Mouse (Mus musculus) layer of hippocampus, adult 8-10 months (tissue): ENCODE data around the gene Eif3b. TPM values are rescaled to one million over a fixed set of nuclear protein-coding genes. Genes with fewer than 3 reads are reported as not detected.
A peak's percentile ranks its signal among the peaks of the same experiment; 100 is the strongest.
"Not testable (repeated sequence)": the region's sequence is repeated elsewhere in the genome, so short reads cannot be mapped to it uniquely, and the experiment has no call there.

Experiments used
- DNase-seq, 2 experiments: peaks; one replicate each; pipeline ENCODE4 v3.0.0; 2022; ENCODE audit warnings: low spot score in 2 of 2
- total RNA-seq, 4 experiments: library from RNA; stranded (reverse); gene quantifications; 2 replicates each; pipeline ENCODE4 v1.2.4; 2022

Gene Eif3b
- total RNA-seq, 4 experiments from 2014 or later: 84.4 to 88.2 (median 87.0) TPM

GRCm38 (mm10) chr5:140396166-140396940, 22.8 kb upstream of the Eif3b start:
- no peak for DNase-seq

GRCm38 (mm10) chr5:140402640-140403270, 16.4 kb upstream of the Eif3b start:
- no peak for DNase-seq

GRCm38 (mm10) chr5:140405126-140405525, 14.0 kb upstream of the Eif3b start:
- no peak for DNase-seq

DNA sequence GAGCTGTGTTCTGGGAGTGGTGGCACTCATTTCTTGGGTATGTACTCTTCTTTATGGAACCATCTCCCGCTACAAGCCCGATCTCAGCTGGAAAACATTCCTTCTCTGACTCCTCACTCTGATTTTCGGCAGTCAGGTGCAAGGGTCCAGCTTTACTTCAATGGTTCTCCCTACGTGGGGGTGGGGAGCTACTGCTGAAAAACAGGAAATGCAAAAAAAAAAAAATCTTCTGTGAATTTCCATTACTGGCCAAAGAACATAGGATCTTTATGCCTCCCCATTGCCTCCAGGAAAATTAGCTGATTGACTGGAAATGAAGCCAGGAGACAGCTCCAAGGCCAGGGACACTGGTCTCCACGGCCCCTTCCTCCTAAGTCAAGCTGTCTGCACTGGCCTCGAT, 12.5 kb upstream of the Eif3b start:
- DNase-seq: no peak

DNA sequence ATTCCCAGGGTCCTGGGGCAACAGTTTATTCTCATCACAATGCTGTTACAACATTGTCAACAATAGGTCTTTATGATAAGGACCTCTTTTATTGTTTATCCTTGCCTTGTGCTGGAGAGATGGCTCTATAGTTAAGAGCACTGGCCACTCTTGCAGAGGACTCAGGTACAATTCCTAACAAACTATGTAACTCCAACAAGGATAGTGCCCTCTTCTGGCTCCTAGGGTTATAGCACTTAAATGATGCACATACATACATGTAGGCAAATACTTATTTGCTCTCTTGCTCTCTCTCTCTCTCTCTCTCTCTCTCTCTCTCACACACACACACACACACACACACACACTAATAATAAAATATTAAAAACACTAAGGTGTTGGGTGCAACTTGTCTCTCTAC, 10.3 kb upstream of the Eif3b start:
- DNase-seq: no peak

DNA sequence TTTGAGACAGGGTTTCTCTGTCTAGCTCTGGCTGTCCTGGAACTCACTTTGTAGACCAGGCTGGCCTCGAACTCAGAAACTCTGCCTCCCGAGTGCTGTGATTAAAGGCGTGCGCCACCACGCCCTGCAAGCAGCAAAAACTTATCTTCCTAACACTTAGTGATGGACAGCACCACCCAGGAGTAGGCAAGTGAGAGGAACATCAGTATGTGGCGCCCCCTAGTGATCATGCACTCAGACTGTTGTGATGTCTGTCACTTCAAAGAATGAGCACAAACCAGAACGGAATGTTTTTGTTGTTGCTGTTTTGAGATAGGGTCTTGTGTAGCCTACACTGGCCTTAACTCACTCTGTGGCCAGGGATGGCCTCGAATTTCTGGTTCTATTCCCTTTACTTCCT, 7.8 kb upstream of the Eif3b start:
- DNase-seq: peak in 1 of 2 experiments; percentile 56

- no peak for DNase-seq
Observed at GRCm38 (mm10) chr5:140414647-140415046, 4.5 kb upstream of the Eif3b start.

DNA sequence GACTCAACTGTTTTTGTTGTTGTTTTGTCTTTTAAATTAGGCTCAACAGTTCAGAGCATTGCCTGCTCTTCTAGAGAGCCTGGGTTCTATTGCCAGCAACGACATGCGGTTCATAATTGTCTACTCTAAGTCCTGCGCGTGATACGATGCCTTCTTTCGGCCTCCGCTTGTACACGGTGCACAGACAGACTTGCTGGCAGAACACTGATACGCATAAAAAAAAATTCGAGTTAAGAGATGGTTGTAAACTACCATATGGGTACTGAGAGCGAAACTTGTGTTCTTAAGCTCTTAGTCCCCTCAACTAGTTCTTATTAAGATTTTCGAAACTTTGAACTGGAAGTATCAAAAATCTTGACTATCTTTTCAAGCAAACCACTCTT, 1.0 kb upstream of the Eif3b start:
- DNase-seq: no peak

GRCm38 (mm10) chr5:140419442-140420080, 433 bp downstream of the Eif3b start:
- no peak for DNase-seq

- DNase-seq: no peak
Observed at GRCm38 (mm10) chr5:140420616-140421015, 1.5 kb downstream of the Eif3b start.

DNA sequence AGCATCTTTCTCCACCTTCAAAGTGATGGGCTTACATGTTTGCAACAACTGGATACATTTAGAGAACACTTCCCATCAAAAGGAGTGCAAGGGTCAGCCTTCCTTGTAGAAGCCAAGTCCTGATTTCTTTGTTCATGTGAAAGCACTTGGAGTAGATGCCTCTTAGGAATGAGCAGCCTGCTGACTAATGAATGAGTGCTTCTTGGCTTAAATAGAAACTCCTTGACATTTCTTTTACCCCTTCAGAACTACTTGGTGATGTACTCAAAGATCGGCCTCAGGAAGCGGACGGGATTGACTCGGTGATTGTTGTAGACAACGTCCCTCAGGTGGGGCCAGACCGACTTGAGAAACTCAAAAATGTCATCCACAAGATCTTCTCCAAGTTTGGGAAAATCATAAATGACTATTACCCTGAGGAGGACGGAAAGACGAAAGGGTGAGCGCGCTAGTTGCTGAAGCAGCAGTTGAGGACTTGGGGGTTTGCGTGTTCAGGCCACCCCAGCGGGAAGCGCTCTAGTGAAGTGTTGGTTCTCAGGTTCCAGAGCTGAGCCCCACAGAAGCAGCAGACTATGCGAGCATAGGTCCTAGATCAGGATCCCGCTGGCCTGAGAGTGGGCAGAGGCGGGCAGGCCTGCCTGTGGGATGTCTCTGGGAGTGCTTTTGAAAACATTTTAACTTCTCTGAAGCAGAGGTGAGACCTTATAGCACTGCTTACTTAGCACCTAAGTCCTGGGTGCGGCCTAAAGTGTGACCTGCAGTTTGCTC, 6.1 kb downstream of the Eif3b start:
- no peak for DNase-seq

GRCm38 (mm10) chr5:140439117-140439516, 20.0 kb downstream of the Eif3b start:
- not testable (repeated sequence) for DNase-seq

GRCm38 (mm10) chr5:140441406-140441805, 22.3 kb downstream of the Eif3b start:
- DNase-seq: no peak

GRCm38 (mm10) chr5:140444012-140444411, 24.9 kb downstream of the Eif3b start:
- no peak for DNase-seq

GRCm38 (mm10) chr5:140445345-140445744, 26.2 kb downstream of the Eif3b start, which contains the start of gene Gm4869:
Gene Gm4869 (plus strand): TSS chr5:140445645.
- no peak for DNase-seq

DNA sequence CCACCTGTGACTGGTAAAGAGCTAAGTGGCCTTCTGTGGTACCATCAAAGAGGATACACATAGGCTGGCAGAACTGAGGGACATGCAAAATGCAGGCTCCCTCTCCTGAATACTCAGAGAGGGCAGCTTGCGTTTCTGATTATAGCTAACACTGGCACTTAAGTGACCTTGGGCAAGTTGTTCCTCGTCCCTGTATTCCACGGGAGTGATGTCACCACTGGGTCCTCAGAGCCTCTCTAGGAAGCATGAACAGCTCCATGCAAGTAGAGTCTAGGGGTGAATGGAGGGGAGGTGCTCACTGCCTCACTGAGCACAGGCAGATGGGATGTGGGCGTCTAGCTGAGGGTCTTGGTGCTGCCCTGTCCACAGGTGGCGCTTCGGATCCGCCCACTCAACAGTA, 26.9 kb downstream of the Eif3b start:
- DNase-seq: no peak

DNA sequence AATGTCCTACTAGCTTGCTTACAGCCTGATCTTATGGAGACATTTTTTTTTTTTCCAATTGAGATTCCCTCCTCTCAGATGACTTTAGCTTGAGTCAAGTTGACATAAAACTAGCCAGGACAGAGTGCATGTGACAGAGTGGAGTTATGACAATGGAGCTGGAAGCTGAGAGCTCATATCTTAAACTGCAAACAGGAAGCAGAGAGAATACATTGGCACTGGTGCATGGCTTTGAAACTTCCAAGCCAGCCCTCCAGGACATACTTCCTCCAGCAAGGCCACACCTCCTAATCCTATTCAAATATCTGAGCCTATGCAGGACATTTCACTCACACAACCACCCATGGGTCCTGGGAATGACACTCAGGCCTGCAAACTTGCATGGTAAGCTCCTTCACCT, 35.4 kb downstream of the Eif3b start:
- no peak for DNase-seq

DNA sequence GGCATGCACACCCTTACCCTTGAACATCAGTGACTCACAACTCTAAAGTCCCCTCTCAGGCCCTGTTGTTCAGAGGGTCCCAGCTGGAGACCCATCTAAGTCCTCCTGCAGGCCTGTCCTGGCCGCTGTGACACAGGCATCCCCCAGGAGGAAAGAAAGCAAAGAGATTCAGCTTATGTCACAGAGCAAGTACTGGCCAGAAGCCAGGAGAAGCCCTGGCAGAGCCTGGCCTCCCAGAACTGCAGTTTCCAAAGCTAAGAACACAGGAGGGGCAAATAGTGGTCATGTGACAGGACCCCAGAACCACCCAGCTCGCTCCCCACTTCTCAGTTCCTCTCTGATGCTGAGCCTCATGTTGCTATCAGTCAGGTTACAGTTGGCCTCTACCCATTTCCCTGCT, 36.3 kb downstream of the Eif3b start:
- DNase-seq: no peak

DNA sequence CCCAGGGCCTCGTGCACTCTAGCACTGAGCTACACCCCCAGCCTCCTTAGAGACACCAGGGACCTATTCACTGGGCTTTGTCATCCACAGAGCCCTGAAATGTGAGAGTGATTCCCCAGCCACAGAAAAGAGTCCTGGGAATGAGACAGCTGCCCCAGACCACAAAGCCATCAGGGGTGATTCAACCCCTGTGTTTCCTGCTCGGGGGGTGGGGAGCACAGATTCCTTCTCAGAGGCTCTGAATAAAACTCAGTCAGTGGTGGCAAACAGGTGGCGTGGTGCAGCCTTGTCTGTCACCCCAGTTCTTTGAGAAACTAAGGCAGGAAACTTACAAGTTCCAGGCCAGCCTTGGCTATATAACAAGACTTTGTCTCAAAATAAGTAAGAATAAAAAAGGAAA, 42.3 kb downstream of the Eif3b start:
- DNase-seq: no peak

- not testable (repeated sequence) for DNase-seq
Observed at GRCm38 (mm10) chr5:140463151-140463550, 44.0 kb downstream of the Eif3b start.

- no peak for DNase-seq
Observed at GRCm38 (mm10) chr5:140464943-140465342, 45.8 kb downstream of the Eif3b start.

- DNase-seq: no peak
Observed at GRCm38 (mm10) chr5:140472336-140472735, 53.2 kb downstream of the Eif3b start.
